Mouse (Mus musculus) spleen, adult 2 months (tissue): Measurements from ENCODE around the gene Anln.

Experiments
- CTCF ChIP-seq: fragments of 200-500 bp; IDR thresholded peaks from 2 replicates; pipeline ENCODE4 v1.5.1; 2011; ENCODE audit warnings: mild to moderate bottlenecking, inconsistent platforms; ENCODE audit not compliant: insufficient read depth, insufficient read length, insufficient replicate concordance; ENCODE audit errors: extremely low read depth
- POLR2A ChIP-seq: fragments of 200-500 bp; IDR thresholded peaks from 2 replicates; pipeline ENCODE4 v1.6.1; 2011; ENCODE audit warnings: low read depth, low read length, inconsistent platforms

DNA sequence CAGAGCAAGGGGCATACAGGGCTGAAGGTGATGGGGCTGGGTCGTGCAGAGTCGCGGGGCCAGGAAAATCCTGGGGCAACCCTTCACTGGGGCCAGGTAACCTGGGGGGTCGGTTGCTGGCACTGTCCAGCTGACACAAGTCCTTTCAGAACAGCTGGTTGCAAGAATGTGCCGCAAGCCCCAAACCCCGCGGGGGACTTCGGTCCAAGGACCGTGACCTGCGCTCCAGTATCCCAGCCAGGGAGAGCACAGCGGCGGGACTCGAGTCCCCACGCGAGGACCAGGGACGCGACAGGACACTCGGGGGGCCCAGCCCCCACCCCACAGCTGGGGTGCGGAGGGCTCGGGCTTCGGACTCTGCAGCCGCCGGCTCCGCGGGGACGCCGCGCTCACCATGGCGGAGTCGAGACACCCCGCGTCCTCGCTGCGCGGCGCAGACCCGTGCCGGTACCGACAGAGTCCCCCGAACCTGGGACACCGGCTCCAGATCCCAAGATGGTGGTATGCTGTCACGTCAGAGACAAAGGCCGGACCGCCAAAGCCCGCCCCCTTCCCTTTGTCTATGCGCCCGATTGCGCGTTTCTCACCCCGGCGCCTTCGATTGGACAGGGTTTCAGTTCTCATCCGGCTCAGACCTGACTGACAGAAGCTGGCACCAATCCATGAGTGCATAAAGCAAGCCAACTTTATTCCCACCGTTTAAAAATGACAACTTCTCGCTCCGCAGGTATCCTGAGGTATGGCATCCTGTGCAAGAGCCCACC is 81.7 kb downstream of the Anln start, which contains the start of gene Zfp810:
- TF ChIP-seq CTCF (no peak), POLR2A (no peak; the same call in 1 of the 2 replicates)
